Mouse (Mus musculus) heart, embryonic 14.5 days (tissue): ENCODE data around the gene Fbxw8. TPM values are rescaled to one million over a fixed set of nuclear protein-coding genes. Genes with fewer than 3 reads are reported as not detected.

Experiments used
- ATAC-seq: fragments of 200-750 bp; cut with Nextera tagmentation; 2 replicates; pipeline ENCODE4 v1.8.0; 2017; ENCODE audit warnings: low read depth, moderate TSS enrichment; ENCODE audit not compliant: insufficient number of reproducible peaks, insufficient read depth, low FRiP score
- H3K27ac ChIP-seq, 2 experiments: fragments of 200-500 bp in 1 of 2; fragments of 300-500 bp in 1 of 2; sonication (generic) in 1 of 2; replicated peaks in 1 of 2; 2 replicates each; pipeline ENCODE4 v1.5.1; 2012 to 2014; ENCODE audit warnings: low read depth in 2 of 2, low read length in 2 of 2, control low read depth in 1 of 2, mild to moderate bottlenecking in 1 of 2, mixed read lengths in 1 of 2; ENCODE audit not compliant: control insufficient read depth in 1 of 2, insufficient read depth in 1 of 2
- H3K27me3 ChIP-seq: fragments of 300-500 bp; sonication (generic); 2 replicates; pipeline ENCODE4 v1.6.1; 2014; ENCODE audit warnings: mild to moderate bottlenecking, low read length, control low read depth; ENCODE audit not compliant: control insufficient read depth, insufficient read depth
- H3K36me3 ChIP-seq: fragments of 300-500 bp; sonication (generic); 2 replicates; pipeline ENCODE4 v1.6.1; 2014; ENCODE audit warnings: mild to moderate bottlenecking, control low read depth, low read length, mixed read lengths; ENCODE audit not compliant: control insufficient read depth, insufficient read depth
- H3K4me1 ChIP-seq, 2 experiments: fragments of 200-500 bp in 1 of 2; fragments of 300-500 bp in 1 of 2; sonication (generic) in 1 of 2; 2 replicates each; pipeline ENCODE4 v1.6.1; 2012 to 2014; ENCODE audit warnings: low read length in 2 of 2, control low read depth in 1 of 2, mixed read lengths in 1 of 2; ENCODE audit not compliant: control insufficient read depth in 2 of 2, insufficient read depth in 2 of 2
- H3K4me2 ChIP-seq: fragments of 300-500 bp; sonication (generic); 2 replicates; pipeline ENCODE4 v1.6.1; 2014; ENCODE audit warnings: mild to moderate bottlenecking, low read length
- H3K4me3 ChIP-seq, 2 experiments: fragments of 200-500 bp in 1 of 2; fragments of 300-500 bp in 1 of 2; sonication (generic) in 1 of 2; 2 replicates each; pipeline ENCODE4 v1.5.1; 2012 to 2014; ENCODE audit warnings: low read length in 2 of 2, mild to moderate bottlenecking in 2 of 2, control low read depth in 1 of 2, low read depth in 1 of 2, moderate library complexity in 1 of 2; ENCODE audit not compliant: control insufficient read depth in 1 of 2, insufficient read depth in 1 of 2
- H3K9ac ChIP-seq: fragments of 300-500 bp; sonication (generic); 2 replicates; pipeline ENCODE4 v1.6.1; 2014; ENCODE audit warnings: mild to moderate bottlenecking, low read length
- H3K9me3 ChIP-seq: fragments of 300-500 bp; sonication (generic); 2 replicates; pipeline ENCODE4 v1.6.1; 2016; ENCODE audit warnings: low read length, control low read depth; ENCODE audit not compliant: control insufficient read depth
- WGBS: fragments of 180-500 bp; shearing (Covaris S2); extraction: QIAGEN DNeasy Blood & Tissue Kit; methylation state at CpG from one replicate; pipeline ENCODE4 v1.1.7; 2014; 5-methylcytosine and 5-hydroxymethylcytosine counted together
- polyA plus RNA-seq: library from polyadenylated mRNA; unstranded; fragments of >200 nt; fragmentation: Nextera tagmentation; extraction: Ambion mirVana; gene quantifications from 2 replicates; pipeline ENCODE4 v1.2.1, GENCODE M21; 2014

Fbxw8 gene
- polyA plus RNA-seq: 20.5 and 23.7 TPM in 2 replicates

DNA sequence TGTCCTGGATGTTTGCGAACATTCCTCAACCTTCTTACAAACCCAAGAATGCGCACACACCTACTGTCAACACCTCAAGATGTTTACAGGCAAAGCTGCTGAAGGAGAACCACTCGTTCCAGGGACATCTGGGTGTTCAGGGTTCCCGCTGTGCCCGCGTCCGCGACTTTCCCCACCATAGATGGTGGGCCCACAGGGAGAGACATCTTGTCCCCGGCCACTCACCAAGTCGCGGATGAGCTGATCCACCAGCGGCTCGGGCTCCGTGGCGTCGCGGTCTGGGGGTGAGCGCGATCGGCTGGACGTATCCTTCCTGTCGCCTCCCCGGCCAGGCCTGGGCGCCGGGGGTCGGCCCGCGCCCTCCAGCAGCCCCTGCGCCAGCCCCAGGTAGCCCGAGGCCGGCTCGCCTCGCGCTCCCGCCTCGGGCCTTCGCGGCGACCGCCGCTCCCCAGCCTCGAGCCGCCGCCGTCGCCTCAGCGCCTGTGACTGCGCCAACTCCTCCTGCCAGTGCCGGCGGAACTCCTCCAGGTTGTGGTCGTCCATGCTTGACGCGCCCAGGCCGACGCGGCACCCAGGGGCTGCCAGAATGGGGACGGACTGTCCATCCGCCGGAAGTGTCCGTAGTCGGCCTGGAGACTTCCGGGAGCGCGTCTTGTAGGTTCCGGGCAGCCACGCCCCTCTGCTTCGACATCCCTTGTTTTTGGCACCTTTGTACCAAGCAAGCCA is at the start of gene Fbxw8:
TSS of gene Fbxw8 (minus strand) at position 626 of the 726 bp plus-strand sequence.
- peak within 1 kb of the TSS; percentile 96 to 99 for H3K4me3 ChIP-seq
- peak within 1 kb of the TSS; percentile 95 for H3K9ac ChIP-seq
- H3K36me3 ChIP-seq: peaks cover 15% of the 10 kb centered on the region
- no peaks in the 10 kb centered on the region; the same call in 1 of the 2 replicates for H3K27me3 ChIP-seq
- WGBS: under 1% methylated on average over 67 of the region's 67 CpGs
- peaks cover 12 to 26% of the 10 kb centered on the region in 2 experiments for H3K4me1 ChIP-seq
- peak; percentile 77; the same call in 1 of the 2 replicates for ATAC-seq
- peak within 1 kb of the TSS; percentile 29 to 67; a peak in 3 of 4 replicates for H3K27ac ChIP-seq
- peak within 1 kb of the TSS; percentile 81 for H3K4me2 ChIP-seq
- no peaks in the 10 kb centered on the region for H3K9me3 ChIP-seq

DNA sequence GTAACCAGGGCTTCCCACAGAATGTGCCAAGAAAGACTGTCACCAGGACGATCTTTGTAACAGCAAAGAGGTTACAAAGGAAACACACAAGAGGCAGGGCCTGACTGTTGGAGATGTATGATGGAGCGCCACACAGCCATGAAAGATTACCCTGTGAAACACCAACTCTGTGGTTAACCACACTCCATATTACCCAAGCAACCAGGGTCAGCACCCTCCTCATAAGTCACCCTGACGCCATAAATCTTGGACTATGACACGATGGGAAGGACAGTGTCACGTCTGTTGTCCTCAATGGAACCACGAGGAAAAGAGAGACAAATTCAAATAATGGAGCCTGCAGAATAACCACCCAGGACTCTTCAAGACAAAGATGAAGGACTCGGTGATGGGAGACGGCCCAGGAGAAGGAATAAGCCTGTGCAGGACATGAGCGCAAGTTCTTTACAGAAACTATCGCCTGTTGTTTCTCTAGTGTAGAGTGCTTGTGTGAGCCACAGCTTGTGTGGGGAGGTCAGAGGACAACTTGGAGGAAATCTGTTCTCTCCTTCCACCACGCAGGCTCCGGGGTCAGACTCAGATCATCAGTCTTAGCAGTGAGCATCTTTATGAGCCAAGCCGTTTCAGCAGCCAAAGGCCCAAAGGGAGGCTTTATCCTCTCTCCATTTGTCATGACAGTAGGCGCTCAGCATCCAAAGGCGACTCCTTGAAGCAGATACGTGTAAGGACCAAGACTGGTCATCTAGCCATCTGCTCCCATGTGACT is 49.6 kb upstream of the Fbxw8 start:
- no peak for ATAC-seq
- Histone ChIP-seq H3K9ac (no peak overlapping the region), H3K4me1 (no peaks in the 10 kb centered on the region; a peak in 1 of 4 replicates), H3K4me3 (no peak overlapping the region), H3K9me3 (no peaks in the 10 kb centered on the region), H3K36me3 (no peaks in the 10 kb centered on the region), H3K4me2 (no peak overlapping the region), H3K27ac (no peak overlapping the region), H3K27me3 (no peaks in the 10 kb centered on the region)
- WGBS: 78% methylated on average over 16 of the region's 16 CpGs

DNA sequence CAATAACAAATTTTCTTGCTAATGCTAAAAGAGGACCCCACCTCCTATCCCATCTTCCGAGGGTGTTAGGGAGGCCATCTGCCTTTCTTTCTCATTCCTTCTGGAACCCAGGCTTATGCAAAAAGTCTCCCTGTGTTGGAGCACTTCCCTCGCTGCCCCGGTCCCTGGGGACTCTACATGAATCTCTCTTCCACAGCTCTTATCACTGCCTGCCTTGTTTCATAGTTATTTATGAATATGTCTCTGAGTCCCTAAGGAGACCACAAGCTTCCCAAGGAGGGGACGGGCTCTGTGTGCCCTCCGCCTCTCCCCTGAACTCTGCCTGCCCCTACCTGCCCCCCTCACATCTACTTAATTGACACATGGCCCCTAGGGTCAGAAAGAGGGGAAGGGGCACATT is 44.4 kb upstream of the Fbxw8 start:
- Histone ChIP-seq H3K4me3 (no peak overlapping the region), H3K4me1 (no peaks in the 10 kb centered on the region), H3K9me3 (no peaks in the 10 kb centered on the region), H3K4me2 (no peak overlapping the region), H3K27me3 (no peaks in the 10 kb centered on the region), H3K27ac (no peak overlapping the region), H3K9ac (no peak overlapping the region), H3K36me3 (no peaks in the 10 kb centered on the region)
- no peak for ATAC-seq
- 51% methylated on average over 5 of the region's 5 CpGs for WGBS

DNA sequence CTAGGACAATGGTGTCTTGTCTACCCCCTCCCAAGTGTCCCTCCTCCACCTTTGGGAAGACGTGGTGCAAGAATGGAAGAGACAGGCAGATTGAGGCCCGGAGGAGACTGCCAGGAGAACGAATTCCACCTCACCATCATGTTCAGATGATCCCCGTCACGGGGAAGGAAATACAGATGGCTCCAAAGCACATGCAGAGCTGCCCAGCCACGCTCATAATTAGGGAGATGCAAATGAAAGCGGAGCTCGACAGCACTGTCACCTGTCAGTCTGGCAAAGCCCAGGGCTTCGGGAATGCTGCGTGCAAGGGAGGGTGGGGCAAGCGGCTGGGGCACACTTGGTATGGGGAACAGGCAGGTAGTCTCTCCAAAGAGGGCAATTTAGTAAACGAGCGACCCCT is 42.2 kb upstream of the Fbxw8 start:
- Histone ChIP-seq H3K36me3 (no peaks in the 10 kb centered on the region), H3K9me3 (no peaks in the 10 kb centered on the region), H3K27ac (no peak overlapping the region), H3K4me3 (no peak overlapping the region), H3K9ac (no peak overlapping the region), H3K4me1 (no peaks in the 10 kb centered on the region), H3K4me2 (no peak overlapping the region), H3K27me3 (peaks cover 10% of the 10 kb centered on the region)
- WGBS: 73% methylated on average over 13 of the region's 13 CpGs
- ATAC-seq: no peak

DNA sequence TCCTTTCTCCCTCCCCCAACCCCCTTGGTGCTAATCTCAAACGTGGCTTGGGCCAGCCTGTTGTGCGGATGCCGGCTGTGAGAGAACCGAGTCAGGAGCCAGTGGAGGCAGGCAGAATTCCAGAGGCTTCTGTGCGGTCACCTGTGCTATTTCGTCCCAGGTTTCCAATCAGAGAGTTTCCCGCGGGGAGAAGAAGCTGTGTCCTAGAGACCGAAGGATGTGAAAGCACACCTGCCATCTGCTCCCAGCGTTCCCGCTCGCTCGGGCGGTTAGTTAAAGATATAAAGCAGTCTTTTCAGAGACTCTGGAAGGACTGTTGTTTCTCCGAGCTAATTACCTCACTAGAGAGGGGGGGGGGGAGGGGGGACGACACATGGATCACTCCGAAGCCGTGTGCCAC is 37.0 kb upstream of the Fbxw8 start:
- Histone ChIP-seq H3K4me3 (no peak overlapping the region), H3K4me1 (no peaks in the 10 kb centered on the region), H3K9ac (no peak overlapping the region), H3K4me2 (no peak overlapping the region), H3K9me3 (no peaks in the 10 kb centered on the region), H3K27me3 (peaks cover 41% of the 10 kb centered on the region), H3K27ac (no peak overlapping the region), H3K36me3 (no peaks in the 10 kb centered on the region)
- no peak for ATAC-seq
- WGBS: 22% methylated on average over 18 of the region's 18 CpGs

DNA sequence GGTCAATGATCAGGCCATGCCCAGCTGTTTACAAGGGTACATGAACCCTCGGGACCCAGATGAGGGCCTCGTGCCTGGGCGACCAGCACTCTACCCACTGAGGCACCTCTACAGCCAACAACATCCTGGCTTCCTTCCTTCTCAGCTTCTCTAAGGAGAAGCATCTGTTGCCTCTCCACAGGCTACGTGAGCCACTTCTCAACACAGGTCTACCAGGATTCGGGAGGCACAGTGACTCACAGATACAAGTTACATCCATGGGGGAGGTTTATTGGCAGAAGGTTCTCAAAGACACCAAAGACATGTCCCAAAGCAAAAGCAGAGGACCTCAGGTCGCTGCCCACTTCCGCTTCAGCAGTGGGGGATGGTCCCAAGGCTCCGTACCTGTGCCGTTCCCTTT is 35.2 kb upstream of the Fbxw8 start:
- no peaks in the 10 kb centered on the region for H3K36me3 ChIP-seq
- H3K4me1 ChIP-seq: no peaks in the 10 kb centered on the region
- WGBS: 80% methylated on average over 9 of the region's 9 CpGs
- H3K4me3 ChIP-seq: no peak overlapping the region
- H3K27me3 ChIP-seq: peaks cover 41% of the 10 kb centered on the region
- no peak overlapping the region for H3K4me2 ChIP-seq
- no peak overlapping the region for H3K9ac ChIP-seq
- H3K27ac ChIP-seq: no peak overlapping the region
- H3K9me3 ChIP-seq: no peaks in the 10 kb centered on the region
- ATAC-seq: no peak

DNA sequence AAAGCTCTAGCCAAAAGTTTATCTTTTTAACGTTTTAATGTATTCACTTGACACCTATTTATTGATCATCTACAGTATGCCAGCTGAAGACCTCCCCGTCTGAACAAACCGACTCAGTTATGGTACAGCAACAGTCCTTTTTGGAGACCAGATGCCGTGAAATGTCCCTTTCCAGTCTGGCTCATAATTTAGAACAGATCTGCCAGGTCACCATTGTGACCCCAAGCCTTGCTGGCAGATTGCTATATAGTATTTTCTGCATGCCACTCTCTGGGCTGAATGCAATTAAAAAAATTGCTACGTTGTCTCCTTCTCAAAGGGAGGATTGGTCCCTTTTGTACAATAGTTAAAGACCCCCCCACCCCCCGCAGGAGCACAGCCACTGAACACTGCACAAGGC is 33.1 kb upstream of the Fbxw8 start:
- H3K4me1 ChIP-seq: no peaks in the 10 kb centered on the region
- H3K9me3 ChIP-seq: no peaks in the 10 kb centered on the region
- no peak for ATAC-seq
- no peak overlapping the region for H3K4me3 ChIP-seq
- no peaks in the 10 kb centered on the region for H3K36me3 ChIP-seq
- no peak overlapping the region for H3K4me2 ChIP-seq
- H3K9ac ChIP-seq: no peak overlapping the region
- WGBS: 68% methylated on average over 6 of the region's 6 CpGs
- no peak overlapping the region for H3K27ac ChIP-seq
- H3K27me3 ChIP-seq: peaks cover 39% of the 10 kb centered on the region
